Mouse (Mus musculus) liver, adult 2 months (tissue): ENCODE measurements at regions not wholly inside any gene's neighbourhood (a gene's known extent, or its start where the extent isn't known, plus 50 kb on each side); places are given as distances from the start of the nearest gene placed in this dataset.

ENCODE experiments used
- DNase-seq: peaks from one replicate; pipeline ENCODE4 v3.0.0-alpha.2; 2011; ENCODE audit warnings: low read depth, low spot score; ENCODE audit errors: extremely low read depth
- H3K27ac ChIP-seq: fragments of 200-500 bp; replicated peaks from 2 replicates; pipeline ENCODE4 v1.5.1; 2012; ENCODE audit warnings: low read depth, mild to moderate bottlenecking, control low read depth, inconsistent platforms, low read length; ENCODE audit not compliant: insufficient read depth
- H3K27me3 ChIP-seq: fragments of 200-500 bp; 2 replicates; pipeline ENCODE4 v1.6.1; 2012; ENCODE audit warnings: mild to moderate bottlenecking, moderate library complexity, low read length, inconsistent platforms; ENCODE audit not compliant: control insufficient read depth, insufficient read depth
- H3K36me3 ChIP-seq: fragments of 200-500 bp; 2 replicates; pipeline ENCODE4 v1.6.1; 2012; ENCODE audit warnings: low read length, inconsistent platforms; ENCODE audit not compliant: control insufficient read depth, insufficient read depth
- H3K4me1 ChIP-seq: fragments of 200-500 bp; 2 replicates; pipeline ENCODE4 v1.6.1; 2011; ENCODE audit warnings: low read length; ENCODE audit not compliant: control insufficient read depth, insufficient read depth
- H3K4me3 ChIP-seq: fragments of 200-500 bp; 2 replicates; pipeline ENCODE4 v1.5.1; 2011; ENCODE audit warnings: low read depth, mild to moderate bottlenecking, control low read depth, low read length, moderate library complexity; ENCODE audit not compliant: insufficient read depth
- H3K79me2 ChIP-seq: fragments of 200-500 bp; 2 replicates; pipeline ENCODE4 v1.6.1; 2012; ENCODE audit warnings: inconsistent platforms, mild to moderate bottlenecking, low read length, moderate library complexity; ENCODE audit not compliant: control insufficient read depth, insufficient read depth
- H3K9ac ChIP-seq: fragments of 200-500 bp; 2 replicates; pipeline ENCODE4 v1.6.1; 2012; ENCODE audit warnings: low read depth, mild to moderate bottlenecking, control low read depth, inconsistent platforms, low read length
- CTCF ChIP-seq: fragments of 200-500 bp; IDR thresholded peaks from 2 replicates; pipeline ENCODE4 v1.5.1; 2011; ENCODE audit warnings: low read depth, low read length, control low read depth
- POLR2A ChIP-seq: fragments of 200-500 bp; IDR thresholded peaks from 2 replicates; pipeline ENCODE4 v1.6.1; 2011; ENCODE audit warnings: low read length, control low read depth; ENCODE audit not compliant: insufficient read depth; ENCODE audit errors: extremely low read depth
- WGBS: fragments of 180-500 bp; shearing (Covaris S2); methylation state at CpG from one replicate; pipeline ENCODE4 v1.1.7; 2018; 5-methylcytosine and 5-hydroxymethylcytosine counted together

- H3K27me3 ChIP-seq = no peaks in the 10 kb centered on the region
- H3K4me1 ChIP-seq = no peaks in the 10 kb centered on the region
- H3K27ac ChIP-seq = no peak overlapping the region
- no peak overlapping the region for H3K9ac ChIP-seq
- TF ChIP-seq POLR2A (no peak), CTCF (no peak)
- H3K4me3 ChIP-seq = no peak overlapping the region
- H3K79me2 ChIP-seq = no peaks in the 10 kb centered on the region
- DNase-seq = no peak
- 82% methylated on average over 3 of the region's 3 CpGs for WGBS
- H3K36me3 ChIP-seq = no peaks in the 10 kb centered on the region
These were observed 76.1 kb upstream of the Ufm1 start for GRCm38 (mm10) chr3:53939684-53940189.

- 79% methylated on average over 6 of the region's 6 CpGs for WGBS
- no peaks in the 10 kb centered on the region for H3K79me2 ChIP-seq
- DNase-seq = no peak
- no peak overlapping the region for H3K9ac ChIP-seq
- H3K36me3 ChIP-seq = no peaks in the 10 kb centered on the region
- TF ChIP-seq CTCF = no peak
- no peak for TF ChIP-seq POLR2A
- H3K4me1 ChIP-seq = no peaks in the 10 kb centered on the region
- no peak overlapping the region for H3K27ac ChIP-seq
- no peaks in the 10 kb centered on the region for H3K27me3 ChIP-seq
- no peak overlapping the region for H3K4me3 ChIP-seq
These were observed 68.1 kb upstream of the Ufm1 start for GRCm38 (mm10) chr3:53931745-53932144.

- TF ChIP-seq POLR2A = no peak
- no peak for TF ChIP-seq CTCF
- no peak overlapping the region for H3K4me3 ChIP-seq
- DNase-seq = no peak
- no peaks in the 10 kb centered on the region for H3K27me3 ChIP-seq
- no peaks in the 10 kb centered on the region for H3K4me1 ChIP-seq
- no peaks in the 10 kb centered on the region for H3K36me3 ChIP-seq
- no peak overlapping the region for H3K27ac ChIP-seq
- 91% methylated on average over 2 of the region's 2 CpGs for WGBS
- no peaks in the 10 kb centered on the region for H3K79me2 ChIP-seq
- H3K9ac ChIP-seq = no peak overlapping the region
These were observed 56.3 kb upstream of the Ufm1 start for GRCm38 (mm10) chr3:53919941-53920340.

- H3K4me1 ChIP-seq = no peaks in the 10 kb centered on the region
- H3K36me3 ChIP-seq = no peaks in the 10 kb centered on the region
- H3K4me3 ChIP-seq = no peak overlapping the region
- no peaks in the 10 kb centered on the region for H3K27me3 ChIP-seq
- no peak for DNase-seq
- H3K27ac ChIP-seq = no peak overlapping the region
- no peak overlapping the region for H3K9ac ChIP-seq
- WGBS = 81% methylated on average over 3 of the region's 3 CpGs
- no peaks in the 10 kb centered on the region for H3K79me2 ChIP-seq
- no peak for TF ChIP-seq CTCF
- TF ChIP-seq POLR2A = no peak
These were observed 55.9 kb upstream of the Ufm1 start for GRCm38 (mm10) chr3:53919541-53919940.

GRCm38 (mm10) chr3:53917960-53918359, 54.3 kb upstream of the Ufm1 start:
- WGBS = 91% methylated on average over 3 of the region's 3 CpGs
- Histone ChIP-seq H3K27me3 (no peaks in the 10 kb centered on the region), H3K4me1 (no peaks in the 10 kb centered on the region), H3K79me2 (no peaks in the 10 kb centered on the region), H3K9ac (no peak overlapping the region), H3K4me3 (no peak overlapping the region), H3K27ac (no peak overlapping the region), H3K36me3 (no peaks in the 10 kb centered on the region)
- TF ChIP-seq CTCF = no peak
- TF ChIP-seq POLR2A = no peak
- no peak for DNase-seq

GRCm38 (mm10) chr3:53913984-53914669, 50.5 kb upstream of the Ufm1 start:
- no peak for DNase-seq
- Histone ChIP-seq H3K27me3 (no peaks in the 10 kb centered on the region), H3K4me1 (no peaks in the 10 kb centered on the region), H3K36me3 (no peaks in the 10 kb centered on the region), H3K79me2 (no peaks in the 10 kb centered on the region), H3K4me3 (no peak overlapping the region), H3K9ac (no peak overlapping the region), H3K27ac (no peak overlapping the region)
- TF ChIP-seq CTCF = no peak
- no peak for TF ChIP-seq POLR2A
- WGBS = 83% methylated on average over 3 of the region's 3 CpGs
